Mouse (Mus musculus) embryo, embryonic 11.5 days (tissue): Measurements from ENCODE around the gene Rpl36-ps4.
"Not testable (repeated sequence)": the region's sequence is repeated elsewhere in the genome, so short reads cannot be mapped to it uniquely, and the experiment has no call there.

ENCODE experiments used
- DNase-seq: peaks from one replicate; pipeline ENCODE4 v3.0.0-alpha.2; 2012; ENCODE audit warnings: low read depth, low spot score

Gene Rpl36-ps4

GRCm38 (mm10) chr17:87936156-87936555 lies 15.4 kb downstream of the Rpl36-ps4 start:
- no peak for DNase-seq

GRCm38 (mm10) chr17:87948965-87949584 lies 28.3 kb downstream of the Rpl36-ps4 start:
- DNase-seq: peak; percentile 59

GRCm38 (mm10) chr17:87954618-87955124 lies 33.9 kb downstream of the Rpl36-ps4 start:
- not testable (repeated sequence) for DNase-seq

- DNase-seq: no peak
Measured at GRCm38 (mm10) chr17:87957096-87957840, 36.5 kb downstream of the Rpl36-ps4 start.

GRCm38 (mm10) chr17:87958283-87958682 lies 37.5 kb downstream of the Rpl36-ps4 start:
- no peak for DNase-seq

GRCm38 (mm10) chr17:87959406-87959805 lies 38.6 kb downstream of the Rpl36-ps4 start:
- DNase-seq: not testable (repeated sequence)

GRCm38 (mm10) chr17:87959931-87960330 lies 39.2 kb downstream of the Rpl36-ps4 start:
- DNase-seq: not testable (repeated sequence)

- DNase-seq: no peak
Measured at GRCm38 (mm10) chr17:87963081-87964075, 42.6 kb downstream of the Rpl36-ps4 start.

- not testable (repeated sequence) for DNase-seq
Measured at GRCm38 (mm10) chr17:87968483-87968926, 47.7 kb downstream of the Rpl36-ps4 start.
